Mouse (Mus musculus): ENCODE results near the gene Ints7. TPM values are rescaled to one million over a fixed set of nuclear protein-coding genes. Genes with fewer than 3 reads are reported as not detected.

The Ints7 gene
- polyA plus RNA-seq, 2 experiments, result 13.5 to 16.8 TPM

- H3K4me1 ChIP-seq (replicated peaks; ENCODE audit: control insufficient read depth in 2 of 2, insufficient read depth in 2 of 2, low read length in 1 of 2), result peaks cover 3 to 13% of the 10 kb centered on the region in 2 experiments; a peak in 2 of 4 replicates
- no peak for DNase-seq (ENCODE audit: low read depth in 3 of 3, low spot score in 3 of 3)
- H3K27me3 ChIP-seq (ENCODE audit: control insufficient read depth, insufficient read depth, low read length), result no peaks in the 10 kb centered on the region
- H3K4me2 ChIP-seq (ENCODE audit: low read depth), result no peak overlapping the region
- no peak overlapping the region for H3K9ac ChIP-seq (replicated peaks)
- peaks cover 32% of the 10 kb centered on the region for H3K36me3 ChIP-seq (replicated peaks; ENCODE audit: control insufficient read depth, insufficient read depth, low read depth)
- WGBS (ENCODE audit: insufficient replicate concordance), result 87% methylated on average over 4 of the region's 4 CpGs
- no peak for TF ChIP-seq EP300 (IDR thresholded peaks at IDR 0.05; ENCODE audit: low read depth)
- TF ChIP-seq CTCF (IDR thresholded peaks at IDR 0.05; ENCODE audit: low read depth), result no peak
- ATAC-seq (ENCODE audit: insufficient read depth), result no peak
- no peak overlapping the region for H3K4me3 ChIP-seq (ENCODE audit: insufficient read depth in 1 of 2, low read depth in 2 of 2, low read length in 2 of 2)
- H3K27ac ChIP-seq, result no peak overlapping the region
- H3K9me3 ChIP-seq (ENCODE audit: control insufficient read depth, low read length), result no peaks in the 10 kb centered on the region
Measured at GRCm38 (mm10) chr1:191581641-191582040, 6.2 kb downstream of the Ints7 start.

GRCm38 (mm10) chr1:191583836-191584235 lies 8.4 kb downstream of the Ints7 start:
- peaks cover 50% of the 10 kb centered on the region for H3K36me3 ChIP-seq (replicated peaks; ENCODE audit: control insufficient read depth, insufficient read depth, low read depth)
- no peaks in the 10 kb centered on the region for H3K9me3 ChIP-seq (ENCODE audit: control insufficient read depth, low read length)
- WGBS (ENCODE audit: insufficient replicate concordance), result 82% methylated on average over 4 of the region's 4 CpGs

DNA sequence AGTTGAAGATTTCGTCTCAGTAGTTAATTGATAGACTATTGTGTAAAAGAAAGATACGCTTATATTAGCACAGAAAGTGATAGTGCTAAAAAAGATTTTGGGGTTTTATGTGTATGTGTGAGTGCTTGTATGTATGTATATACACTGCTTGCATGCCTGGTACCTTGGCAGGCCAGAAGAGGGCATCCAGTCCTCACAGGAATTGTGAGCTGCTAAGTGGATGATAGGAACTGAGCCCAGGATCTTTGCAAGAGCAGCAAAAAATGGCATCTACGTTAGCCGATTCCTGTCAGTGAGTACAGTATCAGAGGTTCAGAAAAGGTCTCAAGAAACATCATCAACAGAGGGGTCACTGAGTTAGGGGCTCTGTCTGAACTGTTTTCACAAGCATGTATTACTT lies 9.0 kb downstream of the Ints7 start:
- no peak overlapping the region for H3K9ac ChIP-seq (replicated peaks)
- H3K4me3 ChIP-seq (ENCODE audit: insufficient read depth in 1 of 2, low read depth in 2 of 2, low read length in 2 of 2), result no peak overlapping the region
- H3K9me3 ChIP-seq (ENCODE audit: control insufficient read depth, low read length), result no peaks in the 10 kb centered on the region
- 83% methylated on average over 4 of the region's 4 CpGs for WGBS (ENCODE audit: insufficient replicate concordance)
- no peaks in the 10 kb centered on the region for H3K27me3 ChIP-seq (ENCODE audit: control insufficient read depth, insufficient read depth, low read length)
- no peak; the same call in 1 of the 2 replicates for TF ChIP-seq CTCF (IDR thresholded peaks at IDR 0.05; ENCODE audit: low read depth)
- no peak for TF ChIP-seq EP300 (IDR thresholded peaks at IDR 0.05; ENCODE audit: low read depth)
- H3K4me1 ChIP-seq (replicated peaks; ENCODE audit: control insufficient read depth in 2 of 2, insufficient read depth in 2 of 2, low read length in 1 of 2), result no peaks in the 10 kb centered on the region
- no peak overlapping the region for H3K27ac ChIP-seq
- H3K4me2 ChIP-seq (ENCODE audit: low read depth), result no peak overlapping the region
- H3K36me3 ChIP-seq (replicated peaks; ENCODE audit: control insufficient read depth, insufficient read depth, low read depth), result peaks cover 53% of the 10 kb centered on the region
- DNase-seq (ENCODE audit: low read depth in 3 of 3, low spot score in 3 of 3), result no peak
- ATAC-seq (ENCODE audit: insufficient read depth), result no peak

More at GRCm38 (mm10) chr1:191583836-191584235, 8.4 kb downstream of the Ints7 start:
- no peak for TF ChIP-seq EP300 (IDR thresholded peaks at IDR 0.05; ENCODE audit: low read depth)
- TF ChIP-seq CTCF (IDR thresholded peaks at IDR 0.05; ENCODE audit: low read depth), result no peak
- Histone ChIP-seq H3K4me2 (ENCODE audit: low read depth) (no peak overlapping the region), H3K9ac (replicated peaks) (no peak overlapping the region), H3K4me1 (replicated peaks; ENCODE audit: control insufficient read depth in 2 of 2, insufficient read depth in 2 of 2, low read length in 1 of 2) (no peaks in the 10 kb centered on the region), H3K27ac (no peak overlapping the region), H3K27me3 (ENCODE audit: control insufficient read depth, insufficient read depth, low read length) (no peaks in the 10 kb centered on the region), H3K4me3 (ENCODE audit: insufficient read depth in 1 of 2, low read depth in 2 of 2, low read length in 2 of 2) (no peak overlapping the region)
- DNase-seq (ENCODE audit: low read depth in 3 of 3, low spot score in 3 of 3) (no peak), ATAC-seq (ENCODE audit: insufficient read depth) (no peak)

GRCm38 (mm10) chr1:191585704-191586103 lies 10.3 kb downstream of the Ints7 start:
- H3K9ac ChIP-seq (replicated peaks), result no peak overlapping the region
- DNase-seq (ENCODE audit: low read depth in 3 of 3, low spot score in 3 of 3) (no peak), ATAC-seq (ENCODE audit: insufficient read depth) (no peak)
- peaks cover 57% of the 10 kb centered on the region for H3K36me3 ChIP-seq (replicated peaks; ENCODE audit: control insufficient read depth, insufficient read depth, low read depth)
- no peak overlapping the region for H3K4me2 ChIP-seq (ENCODE audit: low read depth)
- TF ChIP-seq CTCF (IDR thresholded peaks at IDR 0.05; ENCODE audit: low read depth), result 0 out of 2 replicates have a peak, but pooled peaks have one; percentile 13
- no peak for TF ChIP-seq EP300 (IDR thresholded peaks at IDR 0.05; ENCODE audit: low read depth)
- no peak overlapping the region for H3K4me3 ChIP-seq (ENCODE audit: insufficient read depth in 1 of 2, low read depth in 2 of 2, low read length in 2 of 2)
- no peak overlapping the region for H3K27ac ChIP-seq
- 72% methylated on average over 2 of the region's 2 CpGs for WGBS (ENCODE audit: insufficient replicate concordance)
- no peaks in the 10 kb centered on the region for H3K4me1 ChIP-seq (replicated peaks; ENCODE audit: control insufficient read depth in 2 of 2, insufficient read depth in 2 of 2, low read length in 1 of 2)
- H3K27me3 ChIP-seq (ENCODE audit: control insufficient read depth, insufficient read depth, low read length), result no peaks in the 10 kb centered on the region
- no peaks in the 10 kb centered on the region for H3K9me3 ChIP-seq (ENCODE audit: control insufficient read depth, low read length)

- no peak overlapping the region for H3K4me2 ChIP-seq (ENCODE audit: low read depth)
- 82% methylated on average over 3 of the region's 3 CpGs for WGBS (ENCODE audit: insufficient replicate concordance)
- no peak overlapping the region for H3K4me3 ChIP-seq (ENCODE audit: insufficient read depth in 1 of 2, low read depth in 2 of 2, low read length in 2 of 2)
- ATAC-seq (ENCODE audit: insufficient read depth) (no peak), DNase-seq (ENCODE audit: low read depth in 3 of 3, low spot score in 3 of 3) (no peak)
- no peaks in the 10 kb centered on the region for H3K9me3 ChIP-seq (ENCODE audit: control insufficient read depth, low read length)
- TF ChIP-seq EP300 (IDR thresholded peaks at IDR 0.05; ENCODE audit: low read depth), result no peak
- TF ChIP-seq CTCF (IDR thresholded peaks at IDR 0.05; ENCODE audit: low read depth), result no peak
- peaks cover 61% of the 10 kb centered on the region for H3K36me3 ChIP-seq (replicated peaks; ENCODE audit: control insufficient read depth, insufficient read depth, low read depth)
- H3K9ac ChIP-seq (replicated peaks), result no peak overlapping the region
- no peak overlapping the region for H3K27ac ChIP-seq
- no peaks in the 10 kb centered on the region for H3K27me3 ChIP-seq (ENCODE audit: control insufficient read depth, insufficient read depth, low read length)
- H3K4me1 ChIP-seq (replicated peaks; ENCODE audit: control insufficient read depth in 2 of 2, insufficient read depth in 2 of 2, low read length in 1 of 2), result no peaks in the 10 kb centered on the region
Measured at GRCm38 (mm10) chr1:191587062-191587461, 11.6 kb downstream of the Ints7 start.

Data from liver, embryonic 14.5 days (tissue).